Comparison of ENCODE assay signal across 28 mouse cellular contexts in the genomic region with DNA sequence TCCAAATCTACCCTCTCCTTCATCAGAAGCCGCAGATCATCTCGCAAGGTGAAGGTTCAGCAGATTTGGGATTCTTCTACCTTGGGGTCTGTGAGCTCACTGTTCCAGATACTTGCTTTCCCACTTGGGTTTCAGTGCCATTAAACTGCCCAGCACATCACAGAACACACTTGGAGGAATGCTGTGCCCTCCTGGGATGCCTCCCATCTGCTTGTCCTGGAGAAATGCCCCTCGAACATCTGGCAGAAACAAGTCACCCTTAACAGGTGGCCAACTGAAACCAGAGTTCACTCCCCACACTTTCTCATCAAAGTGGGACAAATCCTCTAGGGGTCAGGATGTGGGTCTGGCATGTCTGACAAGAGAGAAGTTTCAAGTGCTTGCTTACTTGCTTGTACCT. TPM values are rescaled to one million over a fixed set of nuclear protein-coding genes. Genes with fewer than 3 reads are reported as not detected.
"Had no signal": no experiment of that assay in that cellular context is flagged by ENCODE, and none has a peak within 500 bp of the region (broad histone marks: within the 10 kb centered on the region; RNA-seq: fewer than 3 reads in every experiment).

No protein-coding gene starts in this region.

- H3K9me3 ChIP-seq: embryonic facial prominence, embryonic 10.5 days; embryonic facial prominence, embryonic 12.5 days; embryonic facial prominence, embryonic 13.5 days; embryonic facial prominence, embryonic 15.5 days; forebrain, embryonic 10.5 days; forebrain, embryonic 12.5 days; forebrain, embryonic 13.5 days; forebrain, embryonic 15.5 days had no signal

- H3K4me3 ChIP-seq: embryonic facial prominence, embryonic 10.5 days; embryonic facial prominence, embryonic 12.5 days; embryonic facial prominence, embryonic 13.5 days; embryonic facial prominence, embryonic 15.5 days; erythroblast, embryonic 14.5 days; forebrain, embryonic 10.5 days; forebrain, embryonic 12.5 days; forebrain, embryonic 13.5 days; forebrain, embryonic 15.5 days; gastrocnemius, adult 2 months had no signal

- H3K4me1 ChIP-seq: embryonic facial prominence, embryonic 10.5 days; embryonic facial prominence, embryonic 12.5 days; embryonic facial prominence, embryonic 13.5 days; embryonic facial prominence, embryonic 15.5 days; forebrain, embryonic 10.5 days; forebrain, embryonic 12.5 days; forebrain, embryonic 13.5 days; forebrain, embryonic 15.5 days had no signal

- ATAC-seq: forebrain, embryonic 13.5 days; forebrain, embryonic 14.5 days; forebrain, embryonic 15.5 days; forebrain, embryonic 16.5 days; forebrain, postnatal 0 days had no signal

- H3K27ac ChIP-seq: embryonic facial prominence, embryonic 10.5 days; embryonic facial prominence, embryonic 12.5 days; embryonic facial prominence, embryonic 13.5 days; embryonic facial prominence, embryonic 15.5 days; forebrain, embryonic 10.5 days; forebrain, embryonic 12.5 days; forebrain, embryonic 13.5 days; forebrain, embryonic 15.5 days; gastrocnemius, adult 2 months had no signal

- H3K4me2 ChIP-seq: embryonic facial prominence, embryonic 12.5 days; embryonic facial prominence, embryonic 13.5 days; embryonic facial prominence, embryonic 15.5 days; forebrain, embryonic 12.5 days; forebrain, embryonic 13.5 days; forebrain, embryonic 15.5 days had no signal

- DNase-seq: cerebellum, adult 18-20 months; cerebellum, adult 2 months; cerebellum, adult 8-10 months; cerebellum, adult 9-10 months; cerebellum, adult 9-11 months; cerebellum, postnatal 10 days; cerebellum, postnatal 14 days; cerebellum, postnatal 25 days; cerebellum, postnatal 36 days; embryo, embryonic 11 days; forebrain, postnatal 0 days; gastrocnemius, adult 2 months; gastrocnemius, postnatal 10 days; gastrocnemius, postnatal 14 days; gastrocnemius, postnatal 25 days; gastrocnemius, postnatal 36 days; heart, adult 11 months had no signal

- H3K27me3 ChIP-seq: embryonic facial prominence, embryonic 12.5 days; embryonic facial prominence, embryonic 13.5 days; embryonic facial prominence, embryonic 15.5 days; forebrain, embryonic 12.5 days; forebrain, embryonic 13.5 days; forebrain, embryonic 15.5 days had no signal

- H3K9ac ChIP-seq: embryonic facial prominence, embryonic 12.5 days; embryonic facial prominence, embryonic 13.5 days; embryonic facial prominence, embryonic 15.5 days; forebrain, embryonic 12.5 days; forebrain, embryonic 13.5 days; forebrain, embryonic 15.5 days; forebrain, postnatal 0 days had no signal

RNA-seq across cellular contexts. Expression of a gene that starts 54.3 kb away (rescaled TPM):
- polyA plus RNA-seq: erythroblast, embryonic 14.5 days had no signal
